Mouse (Mus musculus): ENCODE measurements around the gene Tnfrsf1b. TPM values are rescaled to one million over a fixed set of nuclear protein-coding genes. Genes with fewer than 3 reads are reported as not detected.
A peak's percentile ranks its signal among the peaks of the same experiment; 100 is the strongest.

Tnfrsf1b gene
- polyA plus RNA-seq, 1 experiment from 2014 or later = 8.4 TPM

DNA sequence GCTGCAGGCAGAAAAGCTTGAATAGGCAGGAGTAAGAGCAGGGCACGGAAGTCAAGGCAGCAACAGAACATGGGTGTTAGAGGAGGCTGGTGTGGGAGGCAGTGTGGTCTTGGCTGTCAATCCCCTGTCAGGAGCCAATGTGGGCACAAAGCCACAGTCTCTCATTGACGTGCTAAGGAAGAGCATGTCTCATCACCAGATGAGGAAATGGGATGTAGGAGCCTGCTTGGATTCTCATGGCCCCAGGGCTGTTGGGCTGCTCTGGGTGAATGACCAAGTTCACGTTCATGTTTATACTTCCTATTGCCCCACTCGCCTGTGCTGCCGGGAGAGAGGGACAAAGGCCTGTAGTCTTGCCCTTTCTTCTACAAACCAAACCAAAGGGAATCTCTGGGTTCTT lies 28.8 kb downstream of the Tnfrsf1b start:
- no peak for TF ChIP-seq EP300 (IDR thresholded peaks at IDR 0.05)
- TF ChIP-seq CTCF (IDR thresholded peaks at IDR 0.05) = no peak
- no peaks in the 10 kb centered on the region for H3K4me1 ChIP-seq (ENCODE audit: insufficient read depth, low read depth, low read length)
- WGBS = 58% methylated on average over 5 of the region's 5 CpGs

DNA sequence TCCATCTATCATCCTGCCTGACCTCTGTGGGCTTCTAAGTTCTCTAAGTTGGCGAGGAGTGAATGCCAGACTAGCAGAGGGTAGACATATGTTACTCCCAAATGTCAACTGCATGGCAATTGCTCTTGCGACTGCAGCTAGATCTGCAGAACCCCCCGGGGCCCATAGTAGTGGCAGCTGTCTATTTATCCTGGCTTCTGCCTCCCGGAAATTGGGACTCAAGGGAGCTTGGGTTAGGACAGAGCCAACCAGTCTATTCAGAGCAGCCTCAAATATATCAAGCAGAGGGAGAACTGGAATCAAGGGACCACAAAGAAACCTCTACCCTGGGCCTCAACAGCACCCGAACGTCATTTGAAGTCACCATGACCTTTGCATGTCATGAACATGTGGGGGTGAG lies 29.6 kb downstream of the Tnfrsf1b start:
- H3K9me3 ChIP-seq (ENCODE audit: low read length) = no peaks in the 10 kb centered on the region
- ATAC-seq (no peak), DNase-seq (ENCODE audit: low spot score) (no peak)
- WGBS = 84% methylated on average over 6 of the region's 6 CpGs
- no peak overlapping the region for H3K9ac ChIP-seq (replicated peaks; ENCODE audit: low read depth)
- no peaks in the 10 kb centered on the region for H3K4me1 ChIP-seq (ENCODE audit: insufficient read depth, low read depth, low read length)
- no peak overlapping the region for H3K4me2 ChIP-seq (replicated peaks; ENCODE audit: low read depth, low read length)
- no peaks in the 10 kb centered on the region for H3K27me3 ChIP-seq (replicated peaks; ENCODE audit: insufficient read depth, low read length)
- TF ChIP-seq CTCF (IDR thresholded peaks at IDR 0.05) = no peak
- no peak for TF ChIP-seq EP300 (IDR thresholded peaks at IDR 0.05)
- H3K4me3 ChIP-seq (ENCODE audit: low read depth, low read length) = no peak overlapping the region
- no peak overlapping the region for H3K27ac ChIP-seq (ENCODE audit: low read length)
- H3K36me3 ChIP-seq (ENCODE audit: insufficient read depth, low read length) = no peaks in the 10 kb centered on the region

More for the DNA sequence above, 28.8 kb downstream of the Tnfrsf1b start:
- no peak overlapping the region for H3K4me3 ChIP-seq (ENCODE audit: low read depth, low read length)
- ATAC-seq = no peak
- no peak for DNase-seq (ENCODE audit: low spot score)
- H3K36me3 ChIP-seq (ENCODE audit: insufficient read depth, low read length) = no peaks in the 10 kb centered on the region
- no peak overlapping the region for H3K27ac ChIP-seq (ENCODE audit: low read length)
- no peak overlapping the region for H3K4me2 ChIP-seq (replicated peaks; ENCODE audit: low read depth, low read length)
- no peaks in the 10 kb centered on the region for H3K9me3 ChIP-seq (ENCODE audit: low read length)
- H3K9ac ChIP-seq (replicated peaks; ENCODE audit: low read depth) = no peak overlapping the region
- no peaks in the 10 kb centered on the region for H3K27me3 ChIP-seq (replicated peaks; ENCODE audit: insufficient read depth, low read length)

DNA sequence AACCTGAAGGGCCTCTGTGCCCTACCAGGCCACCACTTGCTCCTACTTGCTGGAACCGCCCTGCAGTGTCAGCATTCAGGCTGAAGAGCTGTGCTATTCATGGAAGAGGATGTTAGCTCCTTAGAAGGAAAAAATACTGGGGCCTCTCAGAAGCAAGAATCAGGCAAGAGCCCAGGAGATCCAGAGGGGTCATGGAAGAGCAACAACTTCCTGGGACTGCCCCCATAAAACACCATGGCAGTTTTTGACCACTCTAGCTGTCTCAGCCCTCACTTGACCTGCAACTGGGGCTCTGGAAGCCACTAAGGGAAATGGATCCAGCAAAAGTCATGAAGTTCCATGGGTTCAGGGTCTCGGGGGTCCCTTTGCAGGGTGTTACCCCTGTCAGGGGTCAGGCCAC lies 31.3 kb downstream of the Tnfrsf1b start:
- ATAC-seq = no peak
- no peaks in the 10 kb centered on the region for H3K36me3 ChIP-seq (ENCODE audit: insufficient read depth, low read length)
- 82% methylated on average over 2 of the region's 2 CpGs for WGBS

DNA sequence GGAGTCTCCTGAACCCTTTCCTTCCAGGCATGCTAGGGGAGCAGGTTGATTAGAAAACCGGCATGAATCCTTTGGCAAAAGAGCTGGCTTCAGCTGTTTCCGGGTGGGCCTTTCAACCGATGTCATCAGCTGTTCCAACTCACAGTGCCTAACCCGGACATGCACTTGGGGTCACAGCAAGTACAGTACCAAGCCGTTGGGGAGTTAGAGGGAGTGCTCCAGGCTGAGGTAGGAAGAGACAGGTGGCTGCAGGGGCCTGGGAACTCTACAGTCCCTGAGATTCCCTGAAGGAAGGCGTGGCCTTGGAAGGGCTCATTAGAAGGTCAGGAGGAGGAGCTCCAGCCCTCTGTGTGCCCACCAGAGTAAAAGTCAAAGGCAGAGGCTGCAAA lies 31.9 kb downstream of the Tnfrsf1b start:
- Histone ChIP-seq H3K27ac (ENCODE audit: low read length) (no peak overlapping the region), H3K4me3 (ENCODE audit: low read depth, low read length) (no peak overlapping the region), H3K4me2 (replicated peaks; ENCODE audit: low read depth, low read length) (no peak overlapping the region), H3K9me3 (ENCODE audit: low read length) (no peaks in the 10 kb centered on the region), H3K4me1 (ENCODE audit: insufficient read depth, low read depth, low read length) (no peaks in the 10 kb centered on the region), H3K36me3 (ENCODE audit: insufficient read depth, low read length) (no peaks in the 10 kb centered on the region), H3K9ac (replicated peaks; ENCODE audit: low read depth) (no peak overlapping the region), H3K27me3 (replicated peaks; ENCODE audit: insufficient read depth, low read length) (no peaks in the 10 kb centered on the region)
- WGBS = 34% methylated on average over 6 of the region's 6 CpGs
- DNase-seq (ENCODE audit: low spot score) (no peak), ATAC-seq (peak; percentile 20; the same call in 1 of the 2 replicates)
- TF ChIP-seq EP300 (IDR thresholded peaks at IDR 0.05) = no peak
- TF ChIP-seq CTCF (IDR thresholded peaks at IDR 0.05) = no peak

More for the DNA sequence above, 31.3 kb downstream of the Tnfrsf1b start:
- Histone ChIP-seq H3K27ac (ENCODE audit: low read length) (no peak overlapping the region), H3K27me3 (replicated peaks; ENCODE audit: insufficient read depth, low read length) (no peaks in the 10 kb centered on the region), H3K9ac (replicated peaks; ENCODE audit: low read depth) (no peak overlapping the region), H3K4me2 (replicated peaks; ENCODE audit: low read depth, low read length) (no peak overlapping the region), H3K4me3 (ENCODE audit: low read depth, low read length) (no peak overlapping the region), H3K4me1 (ENCODE audit: insufficient read depth, low read depth, low read length) (no peaks in the 10 kb centered on the region), H3K9me3 (ENCODE audit: low read length) (no peaks in the 10 kb centered on the region)
- DNase-seq (ENCODE audit: low spot score) = no peak
- TF ChIP-seq EP300 (IDR thresholded peaks at IDR 0.05) = no peak
- TF ChIP-seq CTCF (IDR thresholded peaks at IDR 0.05) = no peak

DNA sequence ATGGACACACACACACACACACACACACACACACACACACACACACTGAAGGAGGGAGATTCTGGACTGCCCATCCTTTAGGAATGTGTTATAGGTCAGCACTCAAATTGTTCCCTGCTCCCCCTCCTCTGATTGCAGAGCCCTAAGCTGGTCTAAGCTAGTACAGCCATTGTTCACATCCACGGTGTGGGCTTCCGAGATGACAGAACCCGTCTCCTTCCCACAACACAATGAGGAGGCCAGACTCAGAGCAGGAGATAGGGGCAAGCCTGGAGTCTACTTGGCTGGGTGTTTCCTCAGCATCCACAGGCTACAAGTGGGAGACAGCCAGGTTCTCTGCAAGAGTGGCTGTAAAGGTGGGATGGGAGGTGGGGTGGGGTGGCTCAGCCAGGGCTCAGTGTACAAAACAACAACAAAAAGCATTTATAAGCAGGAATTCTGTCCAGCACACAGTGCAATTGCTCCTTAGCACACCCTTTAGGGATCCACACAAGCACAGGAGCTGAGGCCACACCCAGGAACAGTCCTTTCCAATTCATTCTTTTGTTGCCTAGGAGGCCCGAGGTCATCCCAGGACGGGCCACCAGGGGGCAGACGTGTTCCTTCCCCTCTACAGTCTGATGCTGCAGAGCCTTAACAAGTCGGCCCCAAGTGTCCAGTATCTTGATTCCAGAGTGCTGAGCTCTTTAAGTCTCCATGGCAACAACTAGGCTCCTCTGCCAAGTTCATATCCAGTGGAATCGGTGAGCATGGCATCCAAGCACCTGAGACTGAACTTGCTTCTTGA lies 32.5 kb downstream of the Tnfrsf1b start:
- 32% methylated on average over 8 of the region's 8 CpGs for WGBS
- peak; percentile 92 for DNase-seq (ENCODE audit: low spot score)
- H3K4me3 ChIP-seq (ENCODE audit: low read depth, low read length) = no peak overlapping the region
- H3K36me3 ChIP-seq (ENCODE audit: insufficient read depth, low read length) = no peaks in the 10 kb centered on the region
- H3K27ac ChIP-seq (ENCODE audit: low read length) = no peak overlapping the region
- no peak overlapping the region for H3K4me2 ChIP-seq (replicated peaks; ENCODE audit: low read depth, low read length)
- no peak for TF ChIP-seq EP300 (IDR thresholded peaks at IDR 0.05)
- TF ChIP-seq CTCF (IDR thresholded peaks at IDR 0.05) = peak; percentile 98
- H3K4me1 ChIP-seq (ENCODE audit: insufficient read depth, low read depth, low read length) = no peaks in the 10 kb centered on the region
- ATAC-seq = peak; percentile 92
- no peak overlapping the region for H3K9ac ChIP-seq (replicated peaks; ENCODE audit: low read depth)
- no peaks in the 10 kb centered on the region for H3K27me3 ChIP-seq (replicated peaks; ENCODE audit: insufficient read depth, low read length)
- H3K9me3 ChIP-seq (ENCODE audit: low read length) = no peaks in the 10 kb centered on the region

DNA sequence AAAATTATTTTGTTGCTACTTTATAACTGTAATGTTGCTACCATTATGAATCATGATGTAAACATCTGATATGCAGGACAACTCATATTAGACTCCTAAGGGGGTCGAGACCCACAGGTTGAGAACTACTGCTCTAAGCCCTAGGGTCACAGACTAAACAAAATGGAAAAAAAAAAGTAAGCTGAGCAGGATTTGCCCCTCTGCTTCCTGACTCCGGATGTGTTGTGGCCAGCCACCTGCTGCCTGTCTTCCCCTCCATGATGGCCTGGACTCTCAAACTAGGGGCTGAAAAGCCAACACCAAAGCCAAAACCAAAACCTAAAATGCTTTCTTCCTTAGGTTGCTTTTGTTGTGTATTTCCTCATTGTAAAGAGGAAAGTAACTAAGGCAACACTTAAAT lies 35.6 kb downstream of the Tnfrsf1b start:
- DNase-seq (ENCODE audit: low spot score) (no peak), ATAC-seq (no peak)
- Histone ChIP-seq H3K4me3 (ENCODE audit: low read depth, low read length) (no peak overlapping the region), H3K9ac (replicated peaks; ENCODE audit: low read depth) (no peak overlapping the region), H3K4me1 (ENCODE audit: insufficient read depth, low read depth, low read length) (no peaks in the 10 kb centered on the region), H3K27ac (ENCODE audit: low read length) (no peak overlapping the region), H3K36me3 (ENCODE audit: insufficient read depth, low read length) (no peaks in the 10 kb centered on the region), H3K4me2 (replicated peaks; ENCODE audit: low read depth, low read length) (no peak overlapping the region), H3K27me3 (replicated peaks; ENCODE audit: insufficient read depth, low read length) (no peaks in the 10 kb centered on the region), H3K9me3 (ENCODE audit: low read length) (no peaks in the 10 kb centered on the region)
- no peak for TF ChIP-seq CTCF (IDR thresholded peaks at IDR 0.05)
- no peak for TF ChIP-seq EP300 (IDR thresholded peaks at IDR 0.05)
- WGBS = 52% methylated on average over 2 of the region's 2 CpGs

All from lung, postnatal 0 days (tissue).